Mouse (Mus musculus): ENCODE data around the gene Zfp846. TPM values are rescaled to one million over a fixed set of nuclear protein-coding genes. Genes with fewer than 3 reads are reported as not detected.
"Not testable (repeated sequence)": the region's sequence is repeated elsewhere in the genome, so short reads cannot be mapped to it uniquely, and the experiment has no call there.

Zfp846 gene
- polyA plus RNA-seq, 1 experiment = 1.9 TPM

DNA sequence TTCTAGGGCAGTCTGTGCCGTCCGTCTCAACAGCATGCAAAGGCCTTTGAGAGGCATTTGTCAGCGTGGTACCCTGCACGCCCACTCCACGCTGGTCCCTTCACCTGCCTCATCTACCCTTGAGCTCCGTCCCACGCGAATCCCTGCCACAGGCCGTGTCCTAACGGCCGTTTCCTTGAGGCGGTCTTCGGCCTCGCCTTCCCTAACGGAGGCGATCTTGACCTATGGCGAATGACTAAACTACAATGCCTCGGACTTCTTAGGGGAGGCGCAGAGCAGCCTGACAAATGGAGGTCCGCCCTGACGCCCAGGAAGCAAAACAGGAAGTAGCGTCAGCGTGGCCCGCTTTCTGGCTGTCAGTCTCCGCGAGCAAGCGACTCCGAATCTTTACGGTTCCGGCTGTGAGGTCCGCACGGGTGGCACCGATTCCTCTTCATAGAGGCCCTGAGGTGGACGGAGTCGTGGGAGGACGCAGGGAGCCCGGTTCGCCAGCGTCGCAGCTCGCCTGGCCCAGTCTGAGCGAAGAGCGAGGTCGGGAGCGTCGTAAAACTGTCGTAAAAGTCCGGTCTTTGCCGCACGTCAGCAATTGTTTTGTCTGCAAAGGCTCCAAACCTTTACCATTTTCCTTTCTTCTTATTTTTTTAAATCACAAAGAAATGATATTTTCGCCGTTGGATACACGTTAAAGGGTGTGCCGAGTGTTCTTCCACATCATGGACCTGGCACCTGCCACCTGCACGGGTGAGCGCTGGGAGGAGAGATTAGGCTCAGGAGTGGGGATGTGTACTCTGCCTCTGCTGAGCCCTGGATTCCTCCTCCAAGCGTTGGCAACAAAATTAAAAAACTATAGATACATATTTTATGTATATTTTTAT, 26.2 kb downstream of the Zfp846 start:
- H3K36me3 ChIP-seq (ENCODE audit: control insufficient read depth, insufficient read depth, low read length) = no peaks in the 10 kb centered on the region
- peak; percentile 92 for DNase-seq
- TF ChIP-seq POLR2A (IDR thresholded peaks at IDR 0.05; ENCODE audit: low read depth, low read length) = peak; percentile 52
- no peak for TF ChIP-seq CTCF (conservative IDR thresholded peaks at IDR 0.05; ENCODE audit: insufficient read depth, insufficient read length, low read depth, low read length)
- H3K27me3 ChIP-seq (replicated peaks; ENCODE audit: control insufficient read depth, insufficient read depth, low read length) = no peaks in the 10 kb centered on the region
- WGBS = under 1% methylated on average over 57 of the region's 57 CpGs
- peak overlapping the region; percentile 79 for H3K4me3 ChIP-seq (ENCODE audit: insufficient read depth, low read depth, low read length)
- H3K4me1 ChIP-seq (ENCODE audit: control insufficient read depth, insufficient read depth, low read length) = 0 out of 2 replicates have a peak, but pooled peaks cover 2% of the 10 kb centered on the region
- peak overlapping the region; percentile 100 for H3K27ac ChIP-seq (ENCODE audit: insufficient read depth, low read depth, low read length)

DNA sequence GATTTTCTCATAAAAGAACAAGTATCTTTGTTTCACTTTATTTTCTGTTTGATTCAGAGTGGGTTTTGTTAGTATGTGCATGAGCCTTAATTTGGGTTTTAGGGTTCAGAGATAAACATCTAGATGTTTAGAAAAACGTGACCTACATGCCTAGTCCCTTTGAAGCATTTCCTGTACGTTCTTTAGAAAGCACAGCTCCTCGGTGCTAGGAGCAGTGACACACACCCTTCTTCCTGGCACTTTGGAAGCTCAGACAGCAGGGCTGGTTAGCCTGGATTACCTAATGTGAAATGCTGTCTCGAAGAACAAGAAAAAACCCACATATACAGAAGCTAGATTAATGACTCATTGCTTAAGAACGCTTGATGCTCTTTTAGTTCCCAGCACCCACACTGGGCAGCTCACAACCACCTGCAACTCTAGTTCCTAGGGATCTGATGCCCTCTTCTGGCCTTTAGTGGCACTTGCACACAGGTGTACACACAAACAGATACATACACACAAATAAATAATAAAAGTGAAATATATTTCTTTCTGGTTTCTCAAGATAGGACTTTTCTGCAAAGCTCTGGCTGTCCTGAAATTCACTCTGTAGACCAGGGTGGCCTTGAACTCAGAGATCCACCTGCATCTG, 28.9 kb downstream of the Zfp846 start:
- H3K27ac ChIP-seq (ENCODE audit: insufficient read depth, low read depth, low read length) = no peak overlapping the region
- 84% methylated on average over 5 of the region's 5 CpGs for WGBS
- H3K27me3 ChIP-seq (replicated peaks; ENCODE audit: control insufficient read depth, insufficient read depth, low read length) = no peaks in the 10 kb centered on the region
- TF ChIP-seq POLR2A (IDR thresholded peaks at IDR 0.05; ENCODE audit: low read depth, low read length) (no peak), CTCF (conservative IDR thresholded peaks at IDR 0.05; ENCODE audit: insufficient read depth, insufficient read length, low read depth, low read length) (no peak)
- 0 out of 2 replicates have a peak, but pooled peaks cover 2% of the 10 kb centered on the region for H3K4me1 ChIP-seq (ENCODE audit: control insufficient read depth, insufficient read depth, low read length)
- H3K4me3 ChIP-seq (ENCODE audit: insufficient read depth, low read depth, low read length) = no peak overlapping the region
- DNase-seq = no peak
- H3K36me3 ChIP-seq (ENCODE audit: control insufficient read depth, insufficient read depth, low read length) = no peaks in the 10 kb centered on the region

DNA sequence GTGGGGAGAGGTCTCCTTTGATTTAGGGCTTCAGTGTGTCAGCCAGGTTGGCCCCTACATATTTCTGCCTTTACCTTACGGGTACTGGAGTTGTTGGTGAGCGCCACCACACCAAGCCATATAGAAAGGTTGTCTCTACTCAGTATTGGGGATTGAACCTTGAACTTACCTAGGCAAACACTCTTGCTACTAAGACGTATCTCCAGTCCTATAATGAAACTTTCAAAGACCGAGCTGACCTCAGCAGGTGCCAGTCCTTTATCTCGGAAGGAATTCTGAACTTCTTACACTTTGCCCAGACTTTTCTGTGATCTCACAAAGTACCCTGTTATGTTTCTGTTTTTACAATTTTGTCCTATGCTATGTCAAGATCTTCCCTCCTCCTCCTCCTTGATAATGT, 30.9 kb downstream of the Zfp846 start:
- Histone ChIP-seq H3K4me3 (ENCODE audit: insufficient read depth, low read depth, low read length) (no peak overlapping the region), H3K4me1 (ENCODE audit: control insufficient read depth, insufficient read depth, low read length) (no peaks in the 10 kb centered on the region), H3K27ac (ENCODE audit: insufficient read depth, low read depth, low read length) (no peak overlapping the region), H3K27me3 (replicated peaks; ENCODE audit: control insufficient read depth, insufficient read depth, low read length) (no peaks in the 10 kb centered on the region), H3K36me3 (ENCODE audit: control insufficient read depth, insufficient read depth, low read length) (no peaks in the 10 kb centered on the region)
- 80% methylated on average over 5 of the region's 5 CpGs for WGBS
- no peak for DNase-seq
- TF ChIP-seq CTCF (conservative IDR thresholded peaks at IDR 0.05; ENCODE audit: insufficient read depth, insufficient read length, low read depth, low read length) (no peak), POLR2A (IDR thresholded peaks at IDR 0.05; ENCODE audit: low read depth, low read length) (no peak)

DNA sequence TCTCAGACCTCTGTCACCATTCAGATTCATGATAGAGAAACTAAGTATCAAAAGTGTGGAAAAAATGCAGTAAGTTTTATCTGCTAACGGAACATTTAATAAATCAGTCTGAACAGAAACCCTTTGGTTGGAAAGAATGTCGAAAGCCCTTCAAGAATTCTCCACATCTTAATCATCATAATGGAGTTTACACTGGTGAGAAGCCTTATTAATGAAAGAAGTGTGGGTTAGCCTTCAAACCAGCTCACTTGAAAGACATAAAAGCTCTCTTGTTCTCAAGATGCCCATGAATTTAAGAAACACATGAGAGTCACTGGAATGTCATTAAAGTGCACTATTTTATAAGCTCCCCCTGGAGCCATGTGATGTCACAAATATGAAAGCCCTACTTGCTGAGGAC, 35.6 kb downstream of the Zfp846 start:
- no peaks in the 10 kb centered on the region for H3K4me1 ChIP-seq (ENCODE audit: control insufficient read depth, insufficient read depth, low read length)
- no peaks in the 10 kb centered on the region for H3K36me3 ChIP-seq (ENCODE audit: control insufficient read depth, insufficient read depth, low read length)
- no peaks in the 10 kb centered on the region for H3K27me3 ChIP-seq (replicated peaks; ENCODE audit: control insufficient read depth, insufficient read depth, low read length)
- DNase-seq = no peak
- 89% methylated on average over 2 of the region's 2 CpGs for WGBS
- H3K4me3 ChIP-seq (ENCODE audit: insufficient read depth, low read depth, low read length) = no peak overlapping the region
- TF ChIP-seq CTCF (conservative IDR thresholded peaks at IDR 0.05; ENCODE audit: insufficient read depth, insufficient read length, low read depth, low read length) = no peak
- no peak for TF ChIP-seq POLR2A (IDR thresholded peaks at IDR 0.05; ENCODE audit: low read depth, low read length)
- H3K27ac ChIP-seq (ENCODE audit: insufficient read depth, low read depth, low read length) = no peak overlapping the region

DNA sequence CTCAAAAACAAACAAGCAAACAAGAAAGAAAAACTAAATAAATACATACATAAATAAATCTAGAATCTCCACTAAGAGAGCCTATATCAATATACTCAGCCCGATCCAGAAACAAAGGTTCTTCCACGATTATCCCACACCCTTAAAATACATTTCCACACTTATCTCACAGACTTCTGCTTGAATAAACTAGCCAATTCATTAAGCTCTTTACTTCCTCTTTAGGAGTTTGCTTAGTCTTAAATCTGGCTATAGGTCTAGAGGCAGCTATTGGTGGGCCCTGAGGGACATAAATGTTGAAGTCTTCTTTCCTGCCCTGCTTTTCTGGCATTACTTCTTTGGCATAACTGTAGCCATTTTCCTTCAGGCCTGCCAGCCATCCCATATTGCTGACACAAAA, 50.2 kb downstream of the Zfp846 start:
- WGBS = 99% methylated on average over 2 of the region's 2 CpGs
- Histone ChIP-seq H3K4me3 (ENCODE audit: insufficient read depth, low read depth, low read length) (no peak overlapping the region), H3K4me1 (ENCODE audit: control insufficient read depth, insufficient read depth, low read length) (no peaks in the 10 kb centered on the region), H3K36me3 (ENCODE audit: control insufficient read depth, insufficient read depth, low read length) (no peaks in the 10 kb centered on the region), H3K27me3 (replicated peaks; ENCODE audit: control insufficient read depth, insufficient read depth, low read length) (no peaks in the 10 kb centered on the region), H3K27ac (ENCODE audit: insufficient read depth, low read depth, low read length) (no peak overlapping the region)
- DNase-seq = no peak
- no peak for TF ChIP-seq POLR2A (IDR thresholded peaks at IDR 0.05; ENCODE audit: low read depth, low read length)
- TF ChIP-seq CTCF (conservative IDR thresholded peaks at IDR 0.05; ENCODE audit: insufficient read depth, insufficient read length, low read depth, low read length) = no peak

DNA sequence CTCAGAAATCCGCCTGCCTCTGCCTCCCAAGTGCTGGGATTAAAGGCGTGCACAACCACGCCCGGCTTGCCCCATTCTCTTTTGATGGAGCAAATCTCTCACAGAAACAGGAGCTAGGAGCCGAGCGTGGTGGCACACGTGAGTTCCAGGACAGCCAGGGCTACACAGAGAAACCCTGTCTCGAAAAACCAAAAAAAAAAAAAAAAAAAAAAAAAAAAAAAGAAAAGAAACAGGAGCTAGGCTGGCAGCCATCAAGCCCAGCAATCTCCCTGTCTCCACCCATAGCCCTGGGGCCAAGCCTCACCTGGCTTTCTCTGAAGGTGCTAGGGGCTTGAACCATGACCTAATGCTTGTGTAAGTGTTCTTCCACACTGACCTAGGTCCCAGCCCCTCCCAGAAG, 54.6 kb downstream of the Zfp846 start:
- not testable (repeated sequence) for DNase-seq; H3K27me3 ChIP-seq (replicated peaks; ENCODE audit: control insufficient read depth, insufficient read depth, low read length); H3K4me3 ChIP-seq (ENCODE audit: insufficient read depth, low read depth, low read length); H3K4me1 ChIP-seq (ENCODE audit: control insufficient read depth, insufficient read depth, low read length); H3K36me3 ChIP-seq (ENCODE audit: control insufficient read depth, insufficient read depth, low read length); H3K27ac ChIP-seq (ENCODE audit: insufficient read depth, low read depth, low read length)
- 93% methylated on average over 8 of the region's 8 CpGs for WGBS

DNA sequence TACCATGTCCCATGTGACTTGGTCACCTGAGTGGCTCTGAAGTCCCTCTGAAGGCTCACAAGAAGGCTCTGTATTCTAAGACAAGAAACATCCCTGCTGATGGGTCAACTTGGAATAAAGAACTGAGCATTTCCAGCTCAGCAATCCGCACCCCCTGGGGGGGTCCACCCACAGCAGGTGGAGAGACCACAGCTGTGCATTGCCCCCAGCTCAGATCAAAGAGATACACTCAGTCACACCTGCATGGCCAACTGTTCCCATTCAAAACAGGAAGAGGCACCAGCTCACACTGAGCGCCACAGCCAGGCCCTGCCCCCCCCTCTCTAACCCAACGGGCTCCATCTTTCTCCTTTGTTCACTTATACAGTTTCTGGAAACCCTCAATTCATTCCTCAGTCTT, 55.2 kb downstream of the Zfp846 start:
- 0 out of 2 replicates have a peak, but pooled peaks cover 2% of the 10 kb centered on the region for H3K4me1 ChIP-seq (ENCODE audit: control insufficient read depth, insufficient read depth, low read length)
- no peak overlapping the region for H3K4me3 ChIP-seq (ENCODE audit: insufficient read depth, low read depth, low read length)
- WGBS = 81% methylated on average over 3 of the region's 3 CpGs
- TF ChIP-seq CTCF (conservative IDR thresholded peaks at IDR 0.05; ENCODE audit: insufficient read depth, insufficient read length, low read depth, low read length) = no peak
- no peak for TF ChIP-seq POLR2A (IDR thresholded peaks at IDR 0.05; ENCODE audit: low read depth, low read length)
- no peaks in the 10 kb centered on the region for H3K27me3 ChIP-seq (replicated peaks; ENCODE audit: control insufficient read depth, insufficient read depth, low read length)
- H3K36me3 ChIP-seq (ENCODE audit: control insufficient read depth, insufficient read depth, low read length) = peaks cover 4% of the 10 kb centered on the region
- no peak overlapping the region for H3K27ac ChIP-seq (ENCODE audit: insufficient read depth, low read depth, low read length)
- DNase-seq = no peak

Data from kidney, adult 2 months (tissue).